Mouse (Mus musculus): Measurements from ENCODE around the gene Ankrd45. TPM values are rescaled to one million over a fixed set of nuclear protein-coding genes. Genes with fewer than 3 reads are reported as not detected.
A peak's percentile ranks its signal among the peaks of the same experiment; 100 is the strongest.
"Not testable (repeated sequence)": the region's sequence is repeated elsewhere in the genome, so short reads cannot be mapped to it uniquely, and the experiment has no call there.

Gene Ankrd45
- polyA plus RNA-seq, 1 experiment from 2014 or later = 5.7 TPM

- Histone ChIP-seq H3K27ac (no peak overlapping the region), H3K36me3 (no peaks in the 10 kb centered on the region), H3K9me3 (no peaks in the 10 kb centered on the region), H3K9ac (no peak overlapping the region), H3K4me3 (no peak overlapping the region), H3K27me3 (no peaks in the 10 kb centered on the region), H3K4me2 (replicated peaks) (no peak overlapping the region), H3K4me1 (no peaks in the 10 kb centered on the region)
- 85% methylated on average over 7 of the region's 7 CpGs for WGBS
- ATAC-seq (ENCODE audit: insufficient number of reproducible peaks, insufficient read depth, low FRiP score, low TSS enrichment) = no peak
These were observed 725 bp downstream of the Ankrd45 start for GRCm38 (mm10) chr1:161143216-161143615.

DNA sequence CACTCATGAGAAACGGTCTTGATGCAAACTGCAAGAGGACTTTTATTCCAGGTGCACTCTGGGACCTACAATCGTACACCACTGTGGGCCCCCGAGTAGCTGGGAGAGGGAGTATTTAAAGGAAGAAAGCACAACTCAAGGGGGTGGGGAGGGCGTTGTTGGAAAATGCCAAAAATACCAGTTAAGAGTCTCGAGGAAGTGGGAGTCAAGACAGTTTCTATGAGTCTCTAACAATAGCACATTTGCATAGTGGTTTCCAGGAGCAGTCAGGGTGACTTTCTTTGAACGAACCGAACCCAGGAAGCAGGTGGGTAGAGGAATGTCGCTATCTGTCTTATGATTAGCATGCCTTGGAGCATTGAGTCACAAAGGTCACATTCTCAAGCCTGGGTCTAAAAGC lies 3.1 kb downstream of the Ankrd45 start:
- H3K27me3 ChIP-seq; ATAC-seq (ENCODE audit: insufficient number of reproducible peaks, insufficient read depth, low FRiP score, low TSS enrichment); H3K9me3 ChIP-seq; H3K27ac ChIP-seq; H3K9ac ChIP-seq; H3K4me1 ChIP-seq; H3K36me3 ChIP-seq; H3K4me3 ChIP-seq; H3K4me2 ChIP-seq (replicated peaks): not testable (repeated sequence)
- 79% methylated on average over 8 of the region's 8 CpGs for WGBS

- ATAC-seq (ENCODE audit: insufficient number of reproducible peaks, insufficient read depth, low FRiP score, low TSS enrichment) = no peak
These were observed 5.4 kb downstream of the Ankrd45 start for GRCm38 (mm10) chr1:161147888-161148287.

DNA sequence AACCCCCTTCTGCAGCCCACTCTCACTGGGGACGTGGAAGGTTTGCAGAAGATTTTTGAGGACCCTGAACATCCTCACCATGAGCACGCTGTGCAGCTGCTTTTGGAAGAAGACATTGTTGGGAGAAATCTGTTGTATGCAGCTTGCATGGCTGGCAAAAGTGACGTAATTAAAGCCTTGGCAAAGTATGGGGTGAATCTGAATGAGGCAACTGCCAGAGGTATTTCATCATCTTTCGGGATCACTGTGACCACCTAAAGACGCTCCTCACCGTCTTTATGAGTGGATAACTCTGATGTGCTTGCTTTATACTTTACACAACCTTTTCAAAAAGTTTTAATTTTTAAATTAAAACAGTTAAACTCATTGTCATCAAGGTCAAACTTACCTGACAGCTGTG lies 8.6 kb downstream of the Ankrd45 start:
- H3K4me1 ChIP-seq = no peaks in the 10 kb centered on the region
- no peaks in the 10 kb centered on the region for H3K36me3 ChIP-seq
- no peak overlapping the region for H3K4me3 ChIP-seq
- H3K9me3 ChIP-seq = no peaks in the 10 kb centered on the region
- H3K27me3 ChIP-seq = no peaks in the 10 kb centered on the region
- H3K4me2 ChIP-seq (replicated peaks) = no peak overlapping the region
- ATAC-seq (ENCODE audit: insufficient number of reproducible peaks, insufficient read depth, low FRiP score, low TSS enrichment) = no peak
- no peak overlapping the region for H3K27ac ChIP-seq
- no peak overlapping the region for H3K9ac ChIP-seq
- WGBS = 74% methylated on average over 6 of the region's 6 CpGs

More at GRCm38 (mm10) chr1:161147888-161148287, 5.4 kb downstream of the Ankrd45 start:
- H3K9ac ChIP-seq = no peak overlapping the region
- H3K36me3 ChIP-seq = no peaks in the 10 kb centered on the region
- H3K4me2 ChIP-seq (replicated peaks) = no peak overlapping the region
- H3K4me1 ChIP-seq = no peaks in the 10 kb centered on the region
- no peaks in the 10 kb centered on the region for H3K9me3 ChIP-seq
- WGBS = 76% methylated on average over 2 of the region's 2 CpGs
- H3K27me3 ChIP-seq = no peaks in the 10 kb centered on the region
- no peak overlapping the region for H3K27ac ChIP-seq
- no peak overlapping the region for H3K4me3 ChIP-seq

- Histone ChIP-seq H3K4me1 (no peaks in the 10 kb centered on the region), H3K36me3 (no peaks in the 10 kb centered on the region), H3K9me3 (no peaks in the 10 kb centered on the region), H3K27me3 (no peaks in the 10 kb centered on the region), H3K9ac (no peak overlapping the region), H3K4me2 (replicated peaks) (no peak overlapping the region), H3K27ac (no peak overlapping the region), H3K4me3 (no peak overlapping the region)
- 88% methylated on average over 10 of the region's 10 CpGs for WGBS
- no peak for ATAC-seq (ENCODE audit: insufficient number of reproducible peaks, insufficient read depth, low FRiP score, low TSS enrichment)
These were observed 14.1 kb downstream of the Ankrd45 start for GRCm38 (mm10) chr1:161156546-161156945.

- WGBS = 90% methylated on average over 3 of the region's 3 CpGs
These were observed 16.7 kb downstream of the Ankrd45 start, which contains the start of gene Tex50 for GRCm38 (mm10) chr1:161159214-161159613. Gene Tex50 (minus strand): TSS chr1:161159314.

DNA sequence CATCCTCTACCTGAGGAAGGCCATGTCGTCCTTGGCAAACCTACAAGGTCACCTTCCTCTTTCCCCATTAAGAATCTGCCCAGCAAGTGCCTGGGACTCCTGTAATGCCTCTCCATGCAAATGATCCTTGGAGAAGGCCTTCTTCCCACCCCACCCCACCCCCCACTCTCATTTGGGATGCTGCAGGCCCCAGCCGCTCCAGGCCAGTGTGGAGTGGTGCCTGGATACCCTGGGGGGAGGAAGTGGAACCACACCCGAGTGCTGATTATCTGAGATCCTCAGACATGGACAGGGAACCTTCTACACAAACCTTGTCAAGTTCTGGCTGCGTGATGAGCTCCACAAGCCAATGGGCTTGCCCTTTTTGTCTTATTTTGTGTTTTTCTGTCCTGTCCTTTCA lies 17.8 kb downstream of the Ankrd45 start:
- Histone ChIP-seq H3K4me3 (no peak overlapping the region), H3K36me3 (no peaks in the 10 kb centered on the region), H3K9me3 (no peaks in the 10 kb centered on the region), H3K4me1 (no peaks in the 10 kb centered on the region), H3K27me3 (no peaks in the 10 kb centered on the region), H3K9ac (no peak overlapping the region), H3K27ac (no peak overlapping the region), H3K4me2 (replicated peaks) (no peak overlapping the region)
- WGBS = 61% methylated on average over 4 of the region's 4 CpGs
- ATAC-seq (ENCODE audit: insufficient number of reproducible peaks, insufficient read depth, low FRiP score, low TSS enrichment) = no peak

More at GRCm38 (mm10) chr1:161159214-161159613, 16.7 kb downstream of the Ankrd45 start, which contains the start of gene Tex50:
- Histone ChIP-seq H3K9ac (no peak within 1 kb of the TSS), H3K27ac (no peak within 1 kb of the TSS), H3K4me1 (no peaks in the 10 kb centered on the region), H3K4me3 (no peak within 1 kb of the TSS), H3K4me2 (replicated peaks) (no peak within 1 kb of the TSS), H3K27me3 (no peaks in the 10 kb centered on the region), H3K9me3 (no peaks in the 10 kb centered on the region), H3K36me3 (no peaks in the 10 kb centered on the region)
- no peak for ATAC-seq (ENCODE audit: insufficient number of reproducible peaks, insufficient read depth, low FRiP score, low TSS enrichment)

DNA sequence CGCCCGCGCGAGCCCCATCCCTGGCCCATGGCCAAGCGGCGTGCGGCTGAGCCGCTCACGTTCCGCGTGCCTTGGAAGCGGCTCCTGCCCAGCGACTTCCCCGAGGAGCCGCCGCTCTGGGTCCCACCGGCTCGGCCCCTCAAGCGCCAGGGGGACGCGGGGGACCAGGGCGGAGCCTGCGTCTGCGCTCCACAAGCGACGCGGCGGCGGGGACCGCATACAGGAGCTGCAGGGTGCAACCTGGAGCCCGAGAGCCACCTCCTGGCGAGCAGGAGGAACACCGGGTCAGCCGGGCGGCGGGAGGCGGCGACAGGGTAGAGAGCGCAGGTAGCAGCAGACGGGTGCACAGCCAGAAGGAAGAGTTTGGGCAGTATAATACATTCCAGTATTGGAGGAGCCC lies 28.2 kb downstream of the Ankrd45 start:
- WGBS = 1% methylated on average over 40 of the region's 40 CpGs
- Histone ChIP-seq H3K4me3 (peak overlapping the region; percentile 47), H3K27me3 (peaks cover 2% of the 10 kb centered on the region; the same call in 1 of the 2 replicates), H3K36me3 (no peaks in the 10 kb centered on the region), H3K27ac (no peak overlapping the region), H3K4me2 (replicated peaks) (peak overlapping the region; percentile 78), H3K9ac (peak overlapping the region; percentile 55), H3K4me1 (0 out of 2 replicates have a peak, but pooled peaks cover 2% of the 10 kb centered on the region), H3K9me3 (no peaks in the 10 kb centered on the region)
- ATAC-seq (ENCODE audit: insufficient number of reproducible peaks, insufficient read depth, low FRiP score, low TSS enrichment) = peak; percentile 85

DNA sequence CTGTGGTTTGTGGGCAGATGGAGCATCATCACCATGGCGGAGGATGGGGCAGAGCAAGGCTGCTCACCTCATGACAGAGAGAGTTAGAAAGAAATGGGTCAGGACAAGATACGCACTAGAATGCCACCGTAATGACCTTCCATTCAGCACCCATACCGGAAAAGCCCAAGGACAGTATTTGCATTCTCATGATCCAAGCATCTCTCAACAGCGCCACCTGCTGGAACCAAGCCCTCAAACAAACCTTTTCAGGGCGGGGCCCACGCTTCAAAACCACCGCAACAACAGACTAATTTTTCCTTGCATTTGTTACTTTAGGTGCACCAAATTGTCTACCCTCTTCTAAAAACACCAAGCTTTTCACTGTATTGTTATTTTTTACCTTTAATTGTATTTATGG lies 38.2 kb downstream of the Ankrd45 start:
- H3K4me3 ChIP-seq = no peak overlapping the region
- H3K27ac ChIP-seq = no peak overlapping the region
- WGBS = 50% methylated on average over 8 of the region's 8 CpGs
- H3K27me3 ChIP-seq = no peaks in the 10 kb centered on the region
- no peak for ATAC-seq (ENCODE audit: insufficient number of reproducible peaks, insufficient read depth, low FRiP score, low TSS enrichment)
- H3K9me3 ChIP-seq = no peaks in the 10 kb centered on the region; the same call in 1 of the 2 replicates
- no peak overlapping the region for H3K4me2 ChIP-seq (replicated peaks)
- no peaks in the 10 kb centered on the region for H3K36me3 ChIP-seq
- no peak overlapping the region for H3K9ac ChIP-seq
- peaks cover 4% of the 10 kb centered on the region for H3K4me1 ChIP-seq

GRCm38 (mm10) chr1:161182386-161182785 lies 39.9 kb downstream of the Ankrd45 start:
- ATAC-seq (ENCODE audit: insufficient number of reproducible peaks, insufficient read depth, low FRiP score, low TSS enrichment) = no peak
- WGBS = 82% methylated on average over 9 of the region's 9 CpGs
- H3K9ac ChIP-seq = no peak overlapping the region
- H3K9me3 ChIP-seq = no peaks in the 10 kb centered on the region; the same call in 1 of the 2 replicates
- H3K4me3 ChIP-seq = no peak overlapping the region
- peaks cover 4% of the 10 kb centered on the region for H3K4me1 ChIP-seq
- H3K27me3 ChIP-seq = no peaks in the 10 kb centered on the region
- no peaks in the 10 kb centered on the region for H3K36me3 ChIP-seq
- H3K4me2 ChIP-seq (replicated peaks) = no peak overlapping the region
- no peak overlapping the region for H3K27ac ChIP-seq

GRCm38 (mm10) chr1:161183677-161184076 lies 41.2 kb downstream of the Ankrd45 start:
- H3K27me3 ChIP-seq = no peaks in the 10 kb centered on the region
- 30% methylated on average over 9 of the region's 9 CpGs for WGBS
- no peaks in the 10 kb centered on the region for H3K36me3 ChIP-seq
- H3K27ac ChIP-seq = peak overlapping the region; percentile 57; the same call in 1 of the 2 replicates
- ATAC-seq (ENCODE audit: insufficient number of reproducible peaks, insufficient read depth, low FRiP score, low TSS enrichment) = no peak
- peaks cover 4% of the 10 kb centered on the region for H3K4me1 ChIP-seq
- no peaks in the 10 kb centered on the region; the same call in 1 of the 2 replicates for H3K9me3 ChIP-seq
- H3K9ac ChIP-seq = no peak overlapping the region
- H3K4me3 ChIP-seq = no peak overlapping the region
- H3K4me2 ChIP-seq (replicated peaks) = peak overlapping the region; percentile 31

DNA sequence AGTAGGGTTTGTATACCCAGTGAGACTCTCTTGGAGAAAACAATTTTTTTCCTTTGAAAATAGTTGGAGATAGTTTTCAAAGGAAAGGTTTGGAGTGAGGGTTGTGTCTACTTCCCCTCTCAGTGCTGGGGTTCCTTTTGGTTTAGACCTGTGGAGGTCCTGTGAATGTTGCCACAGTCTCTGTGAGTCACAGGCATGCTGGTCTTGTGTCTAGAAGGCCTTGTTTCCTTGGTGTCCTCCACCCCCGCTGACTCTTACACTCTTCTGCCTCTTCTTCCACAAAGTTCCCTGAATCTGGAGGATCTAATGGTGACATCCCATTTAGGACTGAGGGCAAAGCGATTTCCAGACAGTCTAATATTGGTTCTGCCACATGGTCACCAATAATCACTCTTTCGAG lies 42.9 kb downstream of the Ankrd45 start:
- H3K27me3 ChIP-seq = no peaks in the 10 kb centered on the region
- no peak overlapping the region for H3K27ac ChIP-seq
- no peak overlapping the region for H3K9ac ChIP-seq
- H3K4me2 ChIP-seq (replicated peaks) = no peak overlapping the region
- 82% methylated on average over 3 of the region's 3 CpGs for WGBS
- no peak overlapping the region for H3K4me3 ChIP-seq
- H3K4me1 ChIP-seq = peaks cover 4% of the 10 kb centered on the region
- H3K9me3 ChIP-seq = no peaks in the 10 kb centered on the region
- H3K36me3 ChIP-seq = no peaks in the 10 kb centered on the region
- ATAC-seq (ENCODE audit: insufficient number of reproducible peaks, insufficient read depth, low FRiP score, low TSS enrichment) = no peak

Measured in embryonic facial prominence, embryonic 12.5 days (tissue).